Comparison of ENCODE assay signal across 17 mouse cellular contexts in genomic region chr4:128135014-128135622, GRCm38 (mm10).
DNase-seq lines count a peak whose midpoint lies in the region; ATAC-seq and TF ChIP-seq lines count a peak whose summit lies in the region.
"Had no signal": no experiment of that assay in that cellular context is flagged by ENCODE, and none has a peak within 500 bp of the region (broad histone marks: within the 10 kb centered on the region; RNA-seq: fewer than 3 reads in every experiment).

No protein-coding gene starts in this region.

- 67% methylated on average over 12 of the region's 12 CpGs for WGBS in midbrain, embryonic 14.5 days
- WGBS in midbrain, embryonic 10.5 days, result 88% methylated on average over 12 of the region's 12 CpGs
- 42% methylated on average over 12 of the region's 12 CpGs for WGBS in forebrain, embryonic 15.5 days
- 36% methylated on average over 12 of the region's 12 CpGs for WGBS in hindbrain, postnatal 0 days
- 48% methylated on average over 12 of the region's 12 CpGs for WGBS in neural tube, embryonic 14.5 days

- TF ChIP-seq CTCF in hindbrain, postnatal 0 days (IDR thresholded peaks at IDR 0.05; ENCODE audit: low read depth), result no peak

- no peak for ATAC-seq in midbrain, embryonic 14.5 days (ENCODE audit: low FRiP score, low TSS enrichment)
- ATAC-seq in forebrain, embryonic 15.5 days (replicated peaks), result peak; percentile 87
- ATAC-seq in hindbrain, postnatal 0 days, result no peak
- ATAC-seq in neural tube, embryonic 14.5 days (ENCODE audit: low read depth), result peak; percentile 59; the same call in 1 of the 2 replicates
- no peak for ATAC-seq in activated CD4-positive, CD25-positive, alpha-beta regulatory T cell, adult 4 months
- ATAC-seq: intestine, embryonic 15.5 days had no signal

- peaks cover 6% of the 10 kb centered on the region; the same call in 1 of the 2 replicates for H3K4me1 ChIP-seq in midbrain, embryonic 14.5 days (ENCODE audit: control insufficient read depth, insufficient read depth, low read length)
- H3K4me1 ChIP-seq in midbrain, embryonic 10.5 days, result peaks cover 13% of the 10 kb centered on the region
- peaks cover 22% of the 10 kb centered on the region for H3K4me1 ChIP-seq in forebrain, embryonic 15.5 days
- peaks cover 21% of the 10 kb centered on the region for H3K4me1 ChIP-seq in hindbrain, postnatal 0 days (ENCODE audit: insufficient read depth, low read length)
- H3K4me1 ChIP-seq in neural tube, embryonic 14.5 days (ENCODE audit: control insufficient read depth, insufficient read depth, low read length), result peaks cover 14% of the 10 kb centered on the region
- H3K4me1 ChIP-seq: embryonic facial prominence, embryonic 12.5 days; intestine, embryonic 15.5 days; limb, embryonic 12.5 days; liver, embryonic 15.5 days had no signal

- no peak overlapping the region for H3K4me2 ChIP-seq in midbrain, embryonic 14.5 days (ENCODE audit: low read length)
- 0 out of 2 replicates have a peak overlapping the region, but pooled peaks have one; percentile 7 for H3K4me2 ChIP-seq in forebrain, embryonic 15.5 days (replicated peaks)
- peak overlapping the region; percentile 27 for H3K4me2 ChIP-seq in hindbrain, postnatal 0 days (ENCODE audit: low read depth, low read length)
- 0 out of 2 replicates have a peak overlapping the region, but pooled peaks have one; percentile 3 for H3K4me2 ChIP-seq in neural tube, embryonic 14.5 days (ENCODE audit: low read depth, low read length)
- H3K4me2 ChIP-seq: embryonic facial prominence, embryonic 12.5 days; intestine, embryonic 15.5 days; limb, embryonic 12.5 days; liver, embryonic 15.5 days had no signal

- no peak overlapping the region for H3K4me3 ChIP-seq in midbrain, embryonic 14.5 days (replicated peaks; ENCODE audit: low read depth, low read length)
- H3K4me3 ChIP-seq in midbrain, embryonic 10.5 days, result no peak overlapping the region
- no peak overlapping the region for H3K4me3 ChIP-seq in forebrain, embryonic 15.5 days
- H3K4me3 ChIP-seq in hindbrain, postnatal 0 days (ENCODE audit: low read length), result no peak overlapping the region
- H3K4me3 ChIP-seq in neural tube, embryonic 14.5 days (ENCODE audit: low read depth, low read length), result no peak overlapping the region
- H3K4me3 ChIP-seq: embryonic facial prominence, embryonic 12.5 days; intestine, embryonic 15.5 days; limb, embryonic 12.5 days; liver, embryonic 15.5 days had no signal

- H3K9me3 ChIP-seq in midbrain, embryonic 14.5 days (ENCODE audit: control insufficient read depth, low read length), result no peaks in the 10 kb centered on the region
- 0 out of 2 replicates have a peak, but pooled peaks cover 3% of the 10 kb centered on the region for H3K9me3 ChIP-seq in midbrain, embryonic 10.5 days (replicated peaks)
- no peaks in the 10 kb centered on the region for H3K9me3 ChIP-seq in forebrain, embryonic 15.5 days
- no peaks in the 10 kb centered on the region for H3K9me3 ChIP-seq in hindbrain, postnatal 0 days (ENCODE audit: low read length)
- no peaks in the 10 kb centered on the region for H3K9me3 ChIP-seq in neural tube, embryonic 14.5 days (ENCODE audit: control insufficient read depth, low read length)
- H3K9me3 ChIP-seq: embryonic facial prominence, embryonic 12.5 days; intestine, embryonic 15.5 days; liver, embryonic 15.5 days had no signal

- H3K27ac ChIP-seq in midbrain, embryonic 14.5 days (replicated peaks; ENCODE audit: low read depth, low read length), result no peak overlapping the region
- H3K27ac ChIP-seq in midbrain, embryonic 10.5 days (replicated peaks), result no peak overlapping the region
- H3K27ac ChIP-seq in forebrain, embryonic 15.5 days (replicated peaks), result peak overlapping the region; percentile 59
- H3K27ac ChIP-seq in hindbrain, postnatal 0 days, result peak overlapping the region; percentile 52; the same call in 1 of the 2 replicates
- peak overlapping the region; percentile 58; the same call in 1 of the 2 replicates for H3K27ac ChIP-seq in neural tube, embryonic 14.5 days (ENCODE audit: low read depth, low read length)
- H3K27ac ChIP-seq: embryonic facial prominence, embryonic 12.5 days; intestine, embryonic 15.5 days; kidney, postnatal 0 days; limb, embryonic 12.5 days; liver, embryonic 15.5 days had no signal

- H3K27me3 ChIP-seq in midbrain, embryonic 14.5 days (ENCODE audit: control insufficient read depth, insufficient read depth, low read length), result no peaks in the 10 kb centered on the region
- no peaks in the 10 kb centered on the region for H3K27me3 ChIP-seq in midbrain, embryonic 10.5 days (ENCODE audit: low read depth, poor library complexity, severe bottlenecking)
- no peaks in the 10 kb centered on the region for H3K27me3 ChIP-seq in forebrain, embryonic 15.5 days
- H3K27me3 ChIP-seq in hindbrain, postnatal 0 days (ENCODE audit: insufficient read depth, low read length), result no peaks in the 10 kb centered on the region
- no peaks in the 10 kb centered on the region for H3K27me3 ChIP-seq in neural tube, embryonic 14.5 days (ENCODE audit: control insufficient read depth, insufficient read depth, low read length)
- H3K27me3 ChIP-seq: embryonic facial prominence, embryonic 12.5 days; intestine, embryonic 15.5 days; liver, embryonic 15.5 days had no signal

- peak; percentile 39 for DNase-seq in midbrain, embryonic 14.5 days
- no peak for DNase-seq in midbrain, embryonic 10.5 days (ENCODE audit: low spot score)
- DNase-seq in hindbrain, postnatal 0 days (ENCODE audit: low spot score), result peak; percentile 53
- DNase-seq in kidney, adult 18-20 months, result no peak
- DNase-seq: adrenal gland, adult 2 months; heart, postnatal 10 days; right cerebral cortex, postnatal 4 days; thymus, adult 18-20 months had no signal

- no peaks in the 10 kb centered on the region for H3K36me3 ChIP-seq in midbrain, embryonic 14.5 days (ENCODE audit: control insufficient read depth, insufficient read depth, low read length)
- H3K36me3 ChIP-seq in midbrain, embryonic 10.5 days, result no peaks in the 10 kb centered on the region
- H3K36me3 ChIP-seq in forebrain, embryonic 15.5 days, result no peaks in the 10 kb centered on the region
- H3K36me3 ChIP-seq in hindbrain, postnatal 0 days (ENCODE audit: insufficient read depth, low read length), result no peaks in the 10 kb centered on the region
- H3K36me3 ChIP-seq in neural tube, embryonic 14.5 days (ENCODE audit: control insufficient read depth, insufficient read depth, low read length), result no peaks in the 10 kb centered on the region
- H3K36me3 ChIP-seq: embryonic facial prominence, embryonic 12.5 days; G1E; intestine, embryonic 15.5 days; limb, embryonic 12.5 days; liver, embryonic 15.5 days had no signal

- H3K9ac ChIP-seq in midbrain, embryonic 14.5 days (replicated peaks; ENCODE audit: low read length), result no peak overlapping the region
- no peak overlapping the region for H3K9ac ChIP-seq in forebrain, embryonic 15.5 days (replicated peaks)
- no peak overlapping the region for H3K9ac ChIP-seq in hindbrain, postnatal 0 days (replicated peaks; ENCODE audit: low read length)
- H3K9ac ChIP-seq in neural tube, embryonic 14.5 days (replicated peaks; ENCODE audit: low read depth, low read length), result no peak overlapping the region
- H3K9ac ChIP-seq: embryonic facial prominence, embryonic 12.5 days; intestine, embryonic 15.5 days; limb, embryonic 12.5 days; liver, embryonic 15.5 days had no signal

Comparison
In these comparisons a context has a peak if more than half of its experiments do, and no peak if none do; other contexts are left out.
1. DNase-seq: peak in midbrain, embryonic 14.5 days (single experiment) and hindbrain, postnatal 0 days (single experiment); none in midbrain, embryonic 10.5 days (single experiment) and kidney, adult 18-20 months (single experiment).
2. ATAC-seq: peak in forebrain, embryonic 15.5 days (single experiment) and neural tube, embryonic 14.5 days (single experiment); none in midbrain, embryonic 14.5 days (single experiment), hindbrain, postnatal 0 days (single experiment) and activated CD4-positive, CD25-positive, alpha-beta regulatory T cell, adult 4 months (single experiment).
3. H3K27ac ChIP-seq: peak in forebrain, embryonic 15.5 days (single experiment), hindbrain, postnatal 0 days (single experiment) and neural tube, embryonic 14.5 days (single experiment); none in midbrain, embryonic 14.5 days (single experiment) and midbrain, embryonic 10.5 days (single experiment).